Mouse (Mus musculus): ENCODE data around the gene Cln6. TPM values are rescaled to one million over a fixed set of nuclear protein-coding genes. Genes with fewer than 3 reads are reported as not detected.

Cln6 gene
- polyA plus RNA-seq, 1 experiment from 2014 or later = 16.2 TPM

DNA sequence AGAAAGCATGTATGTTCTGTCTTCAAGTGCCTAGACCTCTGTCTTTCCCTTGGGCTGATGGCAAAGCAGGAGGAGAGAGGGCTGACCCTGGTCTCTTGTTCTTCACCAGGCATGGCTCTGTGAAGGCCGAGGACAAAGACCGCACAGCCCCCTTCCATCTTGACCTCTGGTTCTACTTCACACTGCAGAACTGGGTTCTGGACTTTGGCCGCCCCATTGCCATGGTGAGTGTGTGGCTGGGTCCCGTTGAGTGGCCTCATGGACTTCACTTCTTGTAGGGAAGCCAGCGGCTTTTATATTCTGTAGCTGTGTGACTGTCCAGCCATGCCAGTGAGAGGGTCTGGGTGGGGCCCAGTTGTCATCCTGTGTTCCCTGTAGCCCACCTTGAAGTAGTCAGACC lies 5.9 kb downstream of the Cln6 start:
- DNase-seq (ENCODE audit: low spot score) = no peak
- Histone ChIP-seq H3K4me1 (replicated peaks; ENCODE audit: control insufficient read depth, insufficient read depth) (0 out of 2 replicates have a peak, but pooled peaks cover 3% of the 10 kb centered on the region), H3K27ac (replicated peaks) (no peak overlapping the region), H3K4me2 (replicated peaks; ENCODE audit: low read depth) (no peak overlapping the region), H3K36me3 (ENCODE audit: control insufficient read depth, insufficient read depth, low read length) (peaks cover 5% of the 10 kb centered on the region), H3K27me3 (ENCODE audit: control insufficient read depth, insufficient read depth, low read length) (no peaks in the 10 kb centered on the region), H3K9me3 (ENCODE audit: control insufficient read depth, low read length) (no peaks in the 10 kb centered on the region), H3K9ac (ENCODE audit: low read length) (no peak overlapping the region), H3K4me3 (ENCODE audit: low read depth, low read length) (no peak overlapping the region)
- ATAC-seq (ENCODE audit: low FRiP score, low TSS enrichment) = no peak
- TF ChIP-seq EP300 (optimal IDR thresholded peaks at IDR 0.05) (no peak), CTCF (IDR thresholded peaks at IDR 0.05; ENCODE audit: low read depth) (no peak)
- WGBS = 93% methylated on average over 5 of the region's 5 CpGs

DNA sequence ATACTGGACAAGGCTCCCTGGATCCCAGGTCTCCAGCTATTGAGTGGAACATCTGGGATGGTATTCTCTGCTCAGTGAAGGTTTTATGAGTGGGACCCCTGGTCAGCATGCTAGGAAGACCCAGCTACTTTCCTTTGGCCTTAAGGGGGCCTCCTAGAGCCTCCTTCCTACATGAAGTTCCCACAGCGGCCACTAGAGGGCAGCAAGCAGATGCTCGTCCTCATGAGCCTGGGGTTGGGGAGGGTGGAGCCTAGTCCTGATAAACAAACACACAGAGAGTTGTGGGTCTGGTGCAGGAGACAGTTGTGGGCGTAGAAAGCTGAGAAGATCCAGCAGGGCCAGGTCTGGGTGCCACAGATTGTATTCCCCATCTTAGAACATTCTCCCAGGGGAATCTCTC lies 9.1 kb downstream of the Cln6 start:
- ATAC-seq (ENCODE audit: low FRiP score, low TSS enrichment) (peak; percentile 65), DNase-seq (ENCODE audit: low spot score) (peak; percentile 88)
- Histone ChIP-seq H3K4me2 (replicated peaks; ENCODE audit: low read depth) (0 out of 2 replicates have a peak overlapping the region, but pooled peaks have one; percentile 5), H3K4me1 (replicated peaks; ENCODE audit: control insufficient read depth, insufficient read depth) (no peaks in the 10 kb centered on the region), H3K4me3 (ENCODE audit: low read depth, low read length) (no peak overlapping the region), H3K36me3 (ENCODE audit: control insufficient read depth, insufficient read depth, low read length) (peaks cover 18% of the 10 kb centered on the region), H3K27ac (replicated peaks) (no peak overlapping the region), H3K9me3 (ENCODE audit: control insufficient read depth, low read length) (no peaks in the 10 kb centered on the region), H3K27me3 (ENCODE audit: control insufficient read depth, insufficient read depth, low read length) (no peaks in the 10 kb centered on the region), H3K9ac (ENCODE audit: low read length) (no peak overlapping the region)
- WGBS = 4% methylated on average over 3 of the region's 3 CpGs
- TF ChIP-seq CTCF (IDR thresholded peaks at IDR 0.05; ENCODE audit: low read depth) (peak; percentile 100), EP300 (optimal IDR thresholded peaks at IDR 0.05) (no peak)

DNA sequence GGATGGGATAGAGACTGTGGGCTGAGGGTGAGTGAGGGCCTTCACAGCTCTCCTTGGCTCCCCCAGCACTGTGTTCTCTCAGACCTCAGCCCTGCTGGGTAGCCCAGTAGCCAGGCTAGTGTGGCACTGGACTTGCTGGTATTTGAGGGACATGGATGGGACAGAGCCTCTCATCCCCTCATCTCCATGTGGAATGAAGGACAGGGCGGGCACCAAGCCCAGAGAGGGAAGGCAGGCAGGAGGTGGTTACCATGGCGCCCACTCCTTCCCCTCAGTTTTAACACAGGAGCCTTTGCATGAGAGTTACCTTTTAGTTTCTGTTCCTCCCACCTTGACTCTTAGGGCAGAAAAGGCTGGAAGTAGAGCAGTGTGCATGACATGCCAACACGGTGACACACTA lies 10.1 kb downstream of the Cln6 start:
- Histone ChIP-seq H3K9ac (ENCODE audit: low read length) (no peak overlapping the region), H3K4me1 (replicated peaks; ENCODE audit: control insufficient read depth, insufficient read depth) (no peaks in the 10 kb centered on the region), H3K4me3 (ENCODE audit: low read depth, low read length) (no peak overlapping the region), H3K27ac (replicated peaks) (no peak overlapping the region), H3K4me2 (replicated peaks; ENCODE audit: low read depth) (no peak overlapping the region), H3K36me3 (ENCODE audit: control insufficient read depth, insufficient read depth, low read length) (peaks cover 18% of the 10 kb centered on the region), H3K9me3 (ENCODE audit: control insufficient read depth, low read length) (no peaks in the 10 kb centered on the region), H3K27me3 (ENCODE audit: control insufficient read depth, insufficient read depth, low read length) (no peaks in the 10 kb centered on the region)
- WGBS = 93% methylated on average over 3 of the region's 3 CpGs
- DNase-seq (ENCODE audit: low spot score) (no peak), ATAC-seq (ENCODE audit: low FRiP score, low TSS enrichment) (no peak)
- TF ChIP-seq EP300 (optimal IDR thresholded peaks at IDR 0.05) (no peak), CTCF (IDR thresholded peaks at IDR 0.05; ENCODE audit: low read depth) (no peak)

DNA sequence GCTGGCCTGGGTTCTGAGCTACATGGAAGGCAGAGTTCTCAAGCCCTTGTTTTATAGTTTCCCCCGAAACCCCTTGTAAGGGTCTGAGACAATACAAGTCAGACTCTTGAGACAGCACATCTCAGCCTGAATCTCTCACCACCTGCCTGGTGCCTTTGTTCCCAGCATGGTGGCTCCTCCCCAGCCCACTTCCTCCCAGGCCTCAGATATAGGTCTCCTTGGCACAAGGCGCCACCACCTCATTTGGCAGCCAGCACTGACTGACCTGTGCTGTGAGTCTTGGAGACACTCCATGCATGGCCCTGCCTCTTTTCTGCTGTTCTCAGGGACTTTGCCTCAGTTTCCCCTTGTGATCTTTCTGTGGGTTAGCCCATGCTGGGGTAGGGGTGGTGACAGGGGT lies 13.0 kb downstream of the Cln6 start:
- Histone ChIP-seq H3K9me3 (ENCODE audit: control insufficient read depth, low read length) (no peaks in the 10 kb centered on the region), H3K9ac (ENCODE audit: low read length) (no peak overlapping the region), H3K4me2 (replicated peaks; ENCODE audit: low read depth) (no peak overlapping the region), H3K4me3 (ENCODE audit: low read depth, low read length) (no peak overlapping the region), H3K27me3 (ENCODE audit: control insufficient read depth, insufficient read depth, low read length) (no peaks in the 10 kb centered on the region), H3K4me1 (replicated peaks; ENCODE audit: control insufficient read depth, insufficient read depth) (no peaks in the 10 kb centered on the region), H3K27ac (replicated peaks) (no peak overlapping the region), H3K36me3 (ENCODE audit: control insufficient read depth, insufficient read depth, low read length) (peaks cover 18% of the 10 kb centered on the region)
- TF ChIP-seq EP300 (optimal IDR thresholded peaks at IDR 0.05) (no peak), CTCF (IDR thresholded peaks at IDR 0.05; ENCODE audit: low read depth) (no peak)
- DNase-seq (ENCODE audit: low spot score) (no peak), ATAC-seq (ENCODE audit: low FRiP score, low TSS enrichment) (no peak)
- WGBS = 86% methylated on average over 2 of the region's 2 CpGs

DNA sequence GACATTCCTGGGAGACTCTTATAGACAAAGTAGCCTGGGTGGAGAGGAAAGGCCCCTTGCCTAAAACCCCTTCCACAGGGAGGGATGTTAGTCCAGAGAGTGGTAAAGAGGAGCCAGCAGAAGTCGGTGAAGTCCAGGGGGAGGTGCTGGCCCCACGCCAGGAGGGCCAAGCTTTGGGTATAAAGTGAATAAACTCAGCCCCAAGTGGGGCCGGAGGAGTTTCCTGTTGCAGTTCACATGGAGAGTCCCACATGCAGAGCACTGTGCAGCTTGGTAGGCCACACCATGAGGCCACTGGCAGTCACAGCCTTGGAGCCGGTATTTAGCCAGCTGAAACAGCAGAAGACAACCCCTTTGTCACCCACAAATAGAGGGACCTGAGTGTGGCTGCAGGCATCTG lies 15.9 kb downstream of the Cln6 start:
- peaks cover 13% of the 10 kb centered on the region for H3K36me3 ChIP-seq (ENCODE audit: control insufficient read depth, insufficient read depth, low read length)
- H3K27ac ChIP-seq (replicated peaks) = no peak overlapping the region
- no peak overlapping the region for H3K4me2 ChIP-seq (replicated peaks; ENCODE audit: low read depth)
- H3K9ac ChIP-seq (ENCODE audit: low read length) = no peak overlapping the region
- H3K4me3 ChIP-seq (ENCODE audit: low read depth, low read length) = no peak overlapping the region
- no peak for TF ChIP-seq EP300 (optimal IDR thresholded peaks at IDR 0.05)
- no peak for TF ChIP-seq CTCF (IDR thresholded peaks at IDR 0.05; ENCODE audit: low read depth)
- WGBS = 33% methylated on average over 4 of the region's 4 CpGs
- H3K9me3 ChIP-seq (ENCODE audit: control insufficient read depth, low read length) = no peaks in the 10 kb centered on the region
- no peaks in the 10 kb centered on the region for H3K27me3 ChIP-seq (ENCODE audit: control insufficient read depth, insufficient read depth, low read length)
- peaks cover 14% of the 10 kb centered on the region for H3K4me1 ChIP-seq (replicated peaks; ENCODE audit: control insufficient read depth, insufficient read depth)
- ATAC-seq (ENCODE audit: low FRiP score, low TSS enrichment) = no peak
- no peak for DNase-seq (ENCODE audit: low spot score)

DNA sequence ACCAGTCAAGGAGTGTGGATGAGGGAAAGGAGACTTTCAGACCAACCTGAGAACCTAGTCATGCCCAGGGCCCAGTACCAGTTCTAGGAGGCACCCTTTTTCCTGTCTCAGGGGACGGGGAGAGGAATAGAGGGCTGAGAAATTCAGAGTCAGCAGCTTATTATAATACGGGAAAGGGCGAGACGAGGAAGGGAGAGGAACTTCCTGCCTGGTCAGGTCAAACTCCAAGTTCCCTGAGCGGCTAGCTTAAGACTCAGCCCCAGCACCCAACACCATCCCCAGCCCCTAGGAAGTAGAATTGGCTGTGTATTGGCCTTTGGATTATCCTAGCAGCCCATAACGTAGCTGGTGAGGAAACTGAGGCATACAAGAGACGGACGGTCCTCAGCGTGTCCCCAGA lies 18.6 kb downstream of the Cln6 start:
- Histone ChIP-seq H3K4me1 (replicated peaks; ENCODE audit: control insufficient read depth, insufficient read depth) (peaks cover 16% of the 10 kb centered on the region), H3K36me3 (ENCODE audit: control insufficient read depth, insufficient read depth, low read length) (no peaks in the 10 kb centered on the region), H3K27ac (replicated peaks) (peak overlapping the region; percentile 85), H3K27me3 (ENCODE audit: control insufficient read depth, insufficient read depth, low read length) (no peaks in the 10 kb centered on the region), H3K4me2 (replicated peaks; ENCODE audit: low read depth) (peak overlapping the region; percentile 52), H3K9ac (ENCODE audit: low read length) (0 out of 2 replicates have a peak overlapping the region, but pooled peaks have one; percentile 38), H3K4me3 (ENCODE audit: low read depth, low read length) (no peak overlapping the region; the same call in 1 of the 2 replicates), H3K9me3 (ENCODE audit: control insufficient read depth, low read length) (no peaks in the 10 kb centered on the region)
- DNase-seq (ENCODE audit: low spot score) (peak; percentile 42), ATAC-seq (ENCODE audit: low FRiP score, low TSS enrichment) (peak; percentile 73)
- 43% methylated on average over 9 of the region's 9 CpGs for WGBS
- TF ChIP-seq EP300 (optimal IDR thresholded peaks at IDR 0.05) = no peak
- no peak for TF ChIP-seq CTCF (IDR thresholded peaks at IDR 0.05; ENCODE audit: low read depth)
